Mouse (Mus musculus): ENCODE data around the gene Cbwd1. TPM values are rescaled to one million over a fixed set of nuclear protein-coding genes. Genes with fewer than 3 reads are reported as not detected.

Gene Cbwd1
- polyA plus RNA-seq, 1 experiment from 2014 or later, result 20.4 TPM

DNA sequence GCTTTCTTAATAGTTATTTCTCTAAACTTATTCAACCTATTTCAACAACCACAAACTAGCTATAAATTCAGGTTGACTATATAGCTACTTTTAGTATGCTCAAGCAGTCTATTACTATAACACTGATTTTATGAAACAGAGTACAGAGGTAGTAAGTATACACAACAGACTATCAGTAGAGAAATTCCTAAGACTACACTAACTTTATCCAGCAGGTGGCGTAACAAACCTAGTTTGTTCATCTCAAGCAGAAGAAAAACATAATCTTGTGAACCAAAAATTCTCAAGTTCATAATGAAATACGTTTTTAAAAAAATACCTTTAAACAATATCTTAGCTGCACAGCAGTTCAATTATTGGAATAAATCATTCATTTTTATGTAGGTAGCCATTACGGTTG is 2.9 kb downstream of the Cbwd1 start:
- Histone ChIP-seq H3K27ac (ENCODE audit: low read depth, low read length) (no peak overlapping the region), H3K27me3 (ENCODE audit: control insufficient read depth, insufficient read depth, low read length) (no peaks in the 10 kb centered on the region), H3K4me1 (ENCODE audit: control insufficient read depth, insufficient read depth, low read length) (peaks cover 4% of the 10 kb centered on the region), H3K4me3 (ENCODE audit: low read length) (no peak overlapping the region), H3K36me3 (ENCODE audit: control insufficient read depth, insufficient read depth, low read length) (peaks cover 15% of the 10 kb centered on the region), H3K9ac (ENCODE audit: low read depth, low read length) (no peak overlapping the region), H3K9me3 (ENCODE audit: control insufficient read depth, low read length) (no peaks in the 10 kb centered on the region), H3K4me2 (replicated peaks; ENCODE audit: low read depth, low read length) (no peak overlapping the region)
- 42% methylated on average over 3 of the region's 3 CpGs for WGBS
- ATAC-seq (ENCODE audit: low FRiP score, low TSS enrichment), result no peak

DNA sequence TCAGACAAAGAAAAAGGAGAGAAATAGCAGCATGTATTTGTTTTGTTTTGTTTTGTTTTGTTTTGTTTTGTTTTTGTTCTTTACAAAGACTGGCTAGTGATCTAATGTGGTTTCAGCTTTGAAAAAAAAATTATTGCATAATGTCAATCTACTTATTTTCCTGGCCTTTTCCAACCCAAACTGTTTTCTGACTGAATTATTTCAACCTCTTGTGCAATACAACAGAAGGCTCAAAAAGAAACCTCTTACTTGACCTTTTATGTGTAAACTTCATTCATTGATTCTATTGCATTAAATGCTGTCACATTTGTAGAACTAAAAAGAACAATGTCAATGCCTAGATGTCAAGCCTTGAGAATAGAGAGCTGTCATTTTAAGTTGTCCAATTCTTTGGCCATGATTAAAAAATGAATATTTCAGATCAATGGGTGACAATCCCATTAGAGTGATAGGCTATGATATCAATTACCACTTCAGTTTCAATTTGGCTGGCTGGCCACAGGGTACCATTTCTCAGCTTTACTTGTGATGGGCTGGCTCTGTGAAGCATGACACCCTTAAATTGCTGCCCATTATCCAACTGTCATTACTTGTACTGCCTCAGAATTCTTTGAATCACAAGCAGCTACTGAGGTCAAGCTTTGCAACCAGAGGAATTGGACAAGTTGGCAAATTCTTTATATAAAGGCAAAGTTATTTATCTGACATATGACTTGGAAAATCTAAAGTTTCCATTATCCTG is 15.7 kb downstream of the Cbwd1 start:
- H3K9me3 ChIP-seq (ENCODE audit: control insufficient read depth, low read length), result no peaks in the 10 kb centered on the region
- no peak overlapping the region for H3K27ac ChIP-seq (ENCODE audit: low read depth, low read length)
- no peak for ATAC-seq (ENCODE audit: low FRiP score, low TSS enrichment)
- H3K9ac ChIP-seq (ENCODE audit: low read depth, low read length), result no peak overlapping the region
- H3K4me2 ChIP-seq (replicated peaks; ENCODE audit: low read depth, low read length), result no peak overlapping the region
- no peak overlapping the region for H3K4me3 ChIP-seq (ENCODE audit: low read length)
- no peaks in the 10 kb centered on the region for H3K4me1 ChIP-seq (ENCODE audit: control insufficient read depth, insufficient read depth, low read length)
- H3K36me3 ChIP-seq (ENCODE audit: control insufficient read depth, insufficient read depth, low read length), result no peaks in the 10 kb centered on the region
- no peaks in the 10 kb centered on the region for H3K27me3 ChIP-seq (ENCODE audit: control insufficient read depth, insufficient read depth, low read length)

- no peaks in the 10 kb centered on the region for H3K9me3 ChIP-seq (ENCODE audit: control insufficient read depth, low read length)
- H3K4me1 ChIP-seq (ENCODE audit: control insufficient read depth, insufficient read depth, low read length), result no peaks in the 10 kb centered on the region
- H3K9ac ChIP-seq (ENCODE audit: low read depth, low read length), result no peak overlapping the region
- H3K27me3 ChIP-seq (ENCODE audit: control insufficient read depth, insufficient read depth, low read length), result no peaks in the 10 kb centered on the region
- H3K36me3 ChIP-seq (ENCODE audit: control insufficient read depth, insufficient read depth, low read length), result peaks cover 3% of the 10 kb centered on the region; the same call in 1 of the 2 replicates
- H3K4me3 ChIP-seq (ENCODE audit: low read length), result no peak overlapping the region
- no peak overlapping the region for H3K4me2 ChIP-seq (replicated peaks; ENCODE audit: low read depth, low read length)
- no peak for ATAC-seq (ENCODE audit: low FRiP score, low TSS enrichment)
- no peak overlapping the region for H3K27ac ChIP-seq (ENCODE audit: low read depth, low read length)
- 91% methylated on average over 1 of the region's 1 CpGs for WGBS
Observed at GRCm38 (mm10) chr19:24937084-24937483, 24.3 kb downstream of the Cbwd1 start.

GRCm38 (mm10) chr19:24929041-24929440 is 32.4 kb downstream of the Cbwd1 start:
- H3K4me3 ChIP-seq (ENCODE audit: low read length), result no peak overlapping the region
- H3K27ac ChIP-seq (ENCODE audit: low read depth, low read length), result no peak overlapping the region
- no peak overlapping the region for H3K4me2 ChIP-seq (replicated peaks; ENCODE audit: low read depth, low read length)
- H3K9me3 ChIP-seq (ENCODE audit: control insufficient read depth, low read length), result no peaks in the 10 kb centered on the region
- H3K27me3 ChIP-seq (ENCODE audit: control insufficient read depth, insufficient read depth, low read length), result no peaks in the 10 kb centered on the region
- no peak overlapping the region for H3K9ac ChIP-seq (ENCODE audit: low read depth, low read length)
- WGBS, result 74% methylated on average over 1 of the region's 1 CpGs
- H3K4me1 ChIP-seq (ENCODE audit: control insufficient read depth, insufficient read depth, low read length), result no peaks in the 10 kb centered on the region
- H3K36me3 ChIP-seq (ENCODE audit: control insufficient read depth, insufficient read depth, low read length), result peaks cover 5% of the 10 kb centered on the region; the same call in 1 of the 2 replicates
- no peak for ATAC-seq (ENCODE audit: low FRiP score, low TSS enrichment)

DNA sequence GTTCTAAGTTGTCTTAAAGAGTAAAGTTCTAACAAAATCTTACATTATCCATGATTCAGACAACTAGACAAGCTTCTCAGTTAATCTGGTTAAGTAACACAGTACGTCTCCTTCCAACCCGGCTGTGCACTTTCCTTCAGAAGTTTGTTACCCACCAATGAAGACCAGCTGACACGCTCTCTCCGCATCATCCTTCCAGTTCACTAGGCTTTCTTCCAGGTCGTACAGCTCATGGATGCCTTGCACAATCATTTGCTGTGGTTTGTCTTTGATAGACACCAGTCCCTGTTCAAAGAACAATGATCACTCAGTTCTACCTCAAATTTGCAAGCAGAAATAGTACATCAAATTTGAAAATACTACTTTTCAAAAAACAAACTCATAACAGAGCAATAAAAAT is 40.5 kb downstream of the Cbwd1 start:
- Histone ChIP-seq H3K27me3 (ENCODE audit: control insufficient read depth, insufficient read depth, low read length) (no peaks in the 10 kb centered on the region), H3K4me2 (replicated peaks; ENCODE audit: low read depth, low read length) (no peak overlapping the region), H3K27ac (ENCODE audit: low read depth, low read length) (no peak overlapping the region), H3K36me3 (ENCODE audit: control insufficient read depth, insufficient read depth, low read length) (peaks cover 21% of the 10 kb centered on the region; the same call in 1 of the 2 replicates), H3K4me1 (ENCODE audit: control insufficient read depth, insufficient read depth, low read length) (no peaks in the 10 kb centered on the region), H3K9me3 (ENCODE audit: control insufficient read depth, low read length) (no peaks in the 10 kb centered on the region), H3K9ac (ENCODE audit: low read depth, low read length) (no peak overlapping the region), H3K4me3 (ENCODE audit: low read length) (no peak overlapping the region)
- no peak for ATAC-seq (ENCODE audit: low FRiP score, low TSS enrichment)
- WGBS, result 95% methylated on average over 5 of the region's 5 CpGs

DNA sequence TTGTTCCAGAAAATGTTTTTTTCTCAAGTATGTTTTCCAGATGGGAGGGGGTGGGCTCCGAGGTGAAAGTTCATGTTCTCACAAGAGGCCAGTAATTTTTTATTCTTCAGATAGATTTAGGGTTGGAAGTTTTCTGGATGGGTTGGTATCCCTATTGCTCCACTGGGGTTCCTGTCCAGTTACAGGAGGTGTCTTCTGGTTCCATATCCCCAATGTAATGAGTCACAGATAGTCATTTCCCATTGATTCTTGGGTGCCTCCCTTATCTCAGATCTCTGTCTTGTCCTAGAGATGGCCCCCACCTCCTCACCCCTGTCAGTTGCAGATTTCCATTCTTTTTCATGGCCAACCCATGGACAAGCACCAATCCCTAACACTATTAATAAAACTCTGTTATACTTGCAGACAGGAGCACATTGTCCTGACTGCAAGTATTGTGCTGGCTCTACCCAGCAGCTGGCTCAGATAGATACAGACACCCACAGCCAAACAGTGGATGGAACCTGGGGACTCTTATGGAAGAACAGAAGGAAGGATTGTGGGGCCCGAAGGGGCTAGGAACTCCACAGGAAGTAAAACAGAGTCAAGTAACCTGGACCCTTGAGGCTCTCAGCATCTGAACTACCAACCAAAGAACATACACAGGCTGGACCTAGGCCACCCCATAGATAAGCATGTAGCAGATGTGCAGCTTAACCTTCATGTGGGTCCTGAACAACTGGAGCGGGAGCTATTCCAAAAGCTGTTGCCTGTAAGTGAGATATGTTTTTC is 52.8 kb downstream of the Cbwd1 start:
- Histone ChIP-seq H3K36me3 (ENCODE audit: control insufficient read depth, insufficient read depth, low read length) (no peaks in the 10 kb centered on the region), H3K4me2 (replicated peaks; ENCODE audit: low read depth, low read length) (no peak overlapping the region), H3K9me3 (ENCODE audit: control insufficient read depth, low read length) (no peaks in the 10 kb centered on the region), H3K4me3 (ENCODE audit: low read length) (no peak overlapping the region), H3K27me3 (ENCODE audit: control insufficient read depth, insufficient read depth, low read length) (peaks cover 17% of the 10 kb centered on the region), H3K27ac (ENCODE audit: low read depth, low read length) (no peak overlapping the region), H3K9ac (ENCODE audit: low read depth, low read length) (no peak overlapping the region), H3K4me1 (ENCODE audit: control insufficient read depth, insufficient read depth, low read length) (no peaks in the 10 kb centered on the region)
- ATAC-seq (ENCODE audit: low FRiP score, low TSS enrichment), result no peak
- WGBS, result 87% methylated on average over 3 of the region's 3 CpGs

GRCm38 (mm10) chr19:24907655-24908054 is 53.8 kb downstream of the Cbwd1 start:
- Histone ChIP-seq H3K4me1 (ENCODE audit: control insufficient read depth, insufficient read depth, low read length) (no peaks in the 10 kb centered on the region), H3K4me2 (replicated peaks; ENCODE audit: low read depth, low read length) (no peak overlapping the region), H3K27ac (ENCODE audit: low read depth, low read length) (no peak overlapping the region), H3K27me3 (ENCODE audit: control insufficient read depth, insufficient read depth, low read length) (peaks cover 26% of the 10 kb centered on the region), H3K9me3 (ENCODE audit: control insufficient read depth, low read length) (no peaks in the 10 kb centered on the region), H3K9ac (ENCODE audit: low read depth, low read length) (no peak overlapping the region), H3K4me3 (ENCODE audit: low read length) (no peak overlapping the region), H3K36me3 (ENCODE audit: control insufficient read depth, insufficient read depth, low read length) (no peaks in the 10 kb centered on the region)
- no peak for ATAC-seq (ENCODE audit: low FRiP score, low TSS enrichment)
- WGBS, result 93% methylated on average over 4 of the region's 6 CpGs

DNA sequence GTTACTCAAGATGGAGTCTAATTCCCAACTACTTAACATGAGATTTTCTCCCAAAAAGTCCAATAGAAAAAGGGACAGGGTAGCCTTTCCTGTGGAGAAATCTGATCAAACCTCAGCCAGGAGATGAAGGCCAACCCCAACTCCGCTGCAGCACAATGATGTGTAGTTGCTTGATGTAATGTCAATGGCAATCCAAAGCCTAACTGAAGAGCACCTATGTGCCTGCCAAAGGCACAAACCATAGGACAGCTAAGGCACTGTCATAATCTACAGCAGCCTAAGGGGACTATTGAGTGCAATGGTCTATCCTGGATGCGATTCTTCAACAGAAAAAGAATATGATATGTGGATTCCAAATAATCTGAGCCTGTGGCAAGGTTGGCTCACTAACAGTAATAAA is 58.6 kb downstream of the Cbwd1 start:
- WGBS, result 45% methylated on average over 2 of the region's 2 CpGs
- ATAC-seq (ENCODE audit: low FRiP score, low TSS enrichment), result no peak
- Histone ChIP-seq H3K4me2 (replicated peaks; ENCODE audit: low read depth, low read length) (no peak overlapping the region), H3K4me1 (ENCODE audit: control insufficient read depth, insufficient read depth, low read length) (peaks cover 10% of the 10 kb centered on the region; the same call in 1 of the 2 replicates), H3K27me3 (ENCODE audit: control insufficient read depth, insufficient read depth, low read length) (peaks cover 69% of the 10 kb centered on the region), H3K36me3 (ENCODE audit: control insufficient read depth, insufficient read depth, low read length) (no peaks in the 10 kb centered on the region), H3K27ac (ENCODE audit: low read depth, low read length) (no peak overlapping the region), H3K4me3 (ENCODE audit: low read length) (no peak overlapping the region), H3K9me3 (ENCODE audit: control insufficient read depth, low read length) (no peaks in the 10 kb centered on the region), H3K9ac (ENCODE audit: low read depth, low read length) (no peak overlapping the region)

DNA sequence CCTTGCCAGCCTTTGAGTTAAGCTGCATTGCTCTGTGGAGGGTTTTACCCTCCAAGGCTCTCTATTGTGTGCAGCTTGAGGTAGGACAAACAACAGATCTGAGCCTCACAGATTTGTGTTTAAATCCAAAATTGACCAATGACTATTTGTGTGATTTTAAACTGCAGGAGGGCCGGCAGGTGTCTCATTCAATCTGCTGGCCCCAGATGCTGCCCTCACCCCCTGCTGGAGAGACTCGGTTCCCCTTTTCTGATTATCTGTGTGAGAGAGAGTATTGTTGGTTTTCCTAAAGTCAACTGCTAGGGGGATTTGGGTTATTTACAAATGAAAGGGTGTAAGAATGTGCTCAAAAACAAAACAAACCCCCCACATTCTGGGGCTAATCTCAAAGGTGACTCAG is 59.2 kb downstream of the Cbwd1 start:
- H3K9ac ChIP-seq (ENCODE audit: low read depth, low read length), result no peak overlapping the region
- no peaks in the 10 kb centered on the region for H3K9me3 ChIP-seq (ENCODE audit: control insufficient read depth, low read length)
- no peaks in the 10 kb centered on the region for H3K36me3 ChIP-seq (ENCODE audit: control insufficient read depth, insufficient read depth, low read length)
- peaks cover 14% of the 10 kb centered on the region; the same call in 1 of the 2 replicates for H3K4me1 ChIP-seq (ENCODE audit: control insufficient read depth, insufficient read depth, low read length)
- no peak for ATAC-seq (ENCODE audit: low FRiP score, low TSS enrichment)
- 4% methylated on average over 2 of the region's 2 CpGs for WGBS
- H3K4me3 ChIP-seq (ENCODE audit: low read length), result no peak overlapping the region
- H3K4me2 ChIP-seq (replicated peaks; ENCODE audit: low read depth, low read length), result no peak overlapping the region
- no peak overlapping the region for H3K27ac ChIP-seq (ENCODE audit: low read depth, low read length)
- H3K27me3 ChIP-seq (ENCODE audit: control insufficient read depth, insufficient read depth, low read length), result peaks cover 75% of the 10 kb centered on the region

All from kidney, embryonic 14.5 days (tissue).